Mouse (Mus musculus) right cerebral cortex, postnatal 14 days (tissue): Measurements from ENCODE around the gene BC030870.
A peak's percentile ranks its signal among the peaks of the same experiment; 100 is the strongest.

Experiments used
- DNase-seq: peaks from one replicate; pipeline ENCODE4 v3.0.0; 2022

BC030870 gene

DNA sequence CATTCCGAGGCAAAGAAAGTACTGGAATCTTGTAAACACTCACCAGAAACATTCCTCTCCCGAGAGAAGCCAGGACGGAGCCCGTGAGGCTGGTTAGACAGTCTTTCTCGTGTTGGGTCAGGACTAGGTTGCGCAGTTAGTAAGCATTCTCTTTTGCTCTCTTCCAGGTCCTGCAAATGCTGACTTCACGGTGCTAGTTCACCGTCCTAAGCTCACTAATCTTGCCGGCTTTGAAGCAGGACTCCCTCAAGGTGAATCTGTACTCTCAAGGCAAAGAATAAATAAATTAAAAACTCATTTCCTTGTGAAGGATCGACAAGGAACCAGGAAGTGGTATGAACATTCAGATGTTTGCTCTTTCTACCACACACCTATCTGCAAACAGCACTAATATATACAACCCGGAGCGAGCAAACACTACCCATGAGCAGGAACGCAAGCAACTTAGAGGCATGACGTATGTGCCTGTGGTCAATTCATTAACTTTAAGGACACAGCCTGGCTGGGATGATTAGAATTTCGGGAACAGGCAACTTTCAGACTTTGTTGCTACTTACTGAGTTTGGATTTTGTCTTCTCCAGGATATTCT, at the start of gene BC030870:
TSS of gene BC030870 (minus strand) at position 365 of the 590 bp plus-strand sequence.
- no peak for DNase-seq

DNA sequence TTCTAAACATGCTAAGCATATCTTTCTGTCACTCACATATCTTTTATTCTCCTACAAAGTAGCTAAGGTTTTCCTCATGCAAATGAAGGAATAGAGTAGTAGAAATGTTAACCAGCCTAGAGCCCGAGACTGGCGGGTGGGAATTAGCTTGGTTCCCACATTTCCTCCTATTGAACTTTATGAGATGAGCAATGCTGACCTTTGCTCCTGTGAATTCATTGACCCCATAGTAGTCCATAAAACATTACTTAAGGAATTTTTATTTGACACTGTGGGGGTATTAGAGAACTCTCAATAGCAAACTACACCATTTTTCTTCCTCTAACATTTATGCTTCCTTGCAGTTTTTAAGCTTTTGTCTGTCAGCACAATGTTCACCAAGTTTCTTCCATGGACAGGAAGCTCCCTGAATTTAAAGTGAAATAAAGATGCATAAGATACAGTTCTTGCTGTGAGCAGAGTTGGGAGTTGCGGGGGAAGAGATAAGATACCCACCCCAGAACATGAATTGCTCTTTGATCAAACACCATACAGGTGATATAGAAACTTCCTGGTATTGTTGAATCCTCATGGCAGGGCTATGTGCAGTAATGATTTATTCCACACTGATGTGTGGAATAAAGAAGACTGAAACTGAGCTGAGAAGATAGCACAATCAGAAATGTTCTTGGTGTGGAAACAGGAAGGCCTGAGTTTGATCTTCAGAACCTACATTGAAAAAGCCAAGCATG, 45.5 kb upstream of the BC030870 start:
- no peak for DNase-seq

DNA sequence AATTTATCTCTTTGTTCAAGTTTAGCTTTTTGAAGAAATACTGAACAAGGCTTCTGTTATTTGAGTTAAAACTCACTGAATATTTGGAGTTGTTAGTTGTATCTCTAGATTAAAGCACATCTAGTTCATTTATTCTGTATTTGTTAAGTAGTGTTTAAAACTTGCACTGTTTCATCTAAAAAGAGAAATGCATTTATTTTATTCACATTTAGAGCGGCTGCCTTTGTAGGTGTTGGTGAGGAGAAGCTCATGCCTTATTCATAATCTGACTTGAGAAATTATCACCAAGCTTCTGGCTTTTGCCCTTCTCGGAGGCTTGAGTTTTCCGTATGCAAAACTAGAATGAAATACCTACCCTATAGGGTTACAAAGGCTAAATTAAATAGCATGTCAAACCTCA, 39.8 kb upstream of the BC030870 start:
- DNase-seq, result no peak

DNA sequence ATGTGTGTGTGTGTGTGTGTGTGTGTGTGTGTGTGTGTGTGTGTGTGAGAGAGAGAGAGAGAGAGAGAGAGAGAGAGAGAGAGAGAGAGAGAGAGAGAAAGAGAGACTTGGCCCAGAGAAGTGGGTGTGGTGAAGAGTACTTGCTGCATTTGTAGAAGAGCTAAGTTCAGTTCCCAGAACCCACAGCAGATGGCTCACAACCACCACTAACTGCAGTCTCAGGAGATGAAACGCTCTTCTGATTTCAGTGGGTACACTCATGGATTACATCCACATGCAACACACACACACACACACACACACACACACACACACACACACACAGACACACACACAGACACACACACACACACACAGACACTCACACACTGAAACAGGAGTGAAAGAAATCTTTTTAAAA, 31.3 kb upstream of the BC030870 start:
- peak; percentile 41 for DNase-seq

DNA sequence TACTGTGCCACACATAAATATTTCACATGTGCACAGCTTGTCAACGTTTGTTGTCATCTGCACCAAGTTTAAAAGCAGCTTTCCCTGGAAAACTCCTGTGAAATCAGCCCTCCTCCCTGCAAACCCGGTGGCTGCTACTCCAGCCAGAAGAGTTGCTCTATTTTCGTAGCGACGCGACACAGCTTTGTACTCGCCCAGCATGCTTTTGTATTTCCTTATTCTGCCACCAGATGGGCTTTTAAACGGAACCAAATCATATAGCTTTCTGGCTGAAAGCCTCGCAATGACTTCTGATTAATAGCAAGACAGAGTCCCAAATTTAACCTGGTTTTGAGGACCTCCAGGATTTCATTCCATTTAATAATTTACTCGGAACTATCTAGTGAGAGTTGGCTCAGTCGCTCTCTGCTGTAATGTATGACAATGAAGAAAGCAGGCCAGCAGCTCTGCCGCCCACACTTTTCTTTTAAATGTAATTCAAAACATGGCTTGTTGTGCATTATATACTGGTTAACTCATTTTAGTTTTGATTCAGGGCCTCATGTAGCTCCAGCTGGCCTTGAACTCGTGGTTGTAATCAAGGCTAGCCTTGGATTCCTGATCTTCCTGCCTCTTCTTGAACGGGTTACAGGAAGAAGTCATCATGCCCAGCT, 29.9 kb upstream of the BC030870 start:
- DNase-seq, result no peak

DNA sequence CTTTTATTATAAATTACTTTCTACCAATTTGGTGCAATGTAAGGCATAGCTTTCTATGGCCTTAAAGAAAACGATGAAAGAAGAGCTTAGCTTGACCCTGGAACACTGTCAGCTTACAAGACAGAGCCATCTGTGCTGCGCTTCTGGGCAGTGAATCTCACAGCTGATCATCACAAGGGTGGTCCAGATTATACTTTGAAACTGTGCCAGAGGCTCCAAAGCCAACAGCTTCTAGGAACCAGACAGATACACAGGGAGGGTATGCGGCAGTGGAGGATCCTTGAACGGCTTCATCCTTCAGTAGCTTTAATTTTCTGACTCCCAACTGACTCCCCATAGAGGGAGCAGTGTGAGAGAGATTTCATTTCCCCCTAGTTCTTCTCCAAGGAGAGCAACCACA, 28.5 kb upstream of the BC030870 start:
- DNase-seq, result no peak

DNA sequence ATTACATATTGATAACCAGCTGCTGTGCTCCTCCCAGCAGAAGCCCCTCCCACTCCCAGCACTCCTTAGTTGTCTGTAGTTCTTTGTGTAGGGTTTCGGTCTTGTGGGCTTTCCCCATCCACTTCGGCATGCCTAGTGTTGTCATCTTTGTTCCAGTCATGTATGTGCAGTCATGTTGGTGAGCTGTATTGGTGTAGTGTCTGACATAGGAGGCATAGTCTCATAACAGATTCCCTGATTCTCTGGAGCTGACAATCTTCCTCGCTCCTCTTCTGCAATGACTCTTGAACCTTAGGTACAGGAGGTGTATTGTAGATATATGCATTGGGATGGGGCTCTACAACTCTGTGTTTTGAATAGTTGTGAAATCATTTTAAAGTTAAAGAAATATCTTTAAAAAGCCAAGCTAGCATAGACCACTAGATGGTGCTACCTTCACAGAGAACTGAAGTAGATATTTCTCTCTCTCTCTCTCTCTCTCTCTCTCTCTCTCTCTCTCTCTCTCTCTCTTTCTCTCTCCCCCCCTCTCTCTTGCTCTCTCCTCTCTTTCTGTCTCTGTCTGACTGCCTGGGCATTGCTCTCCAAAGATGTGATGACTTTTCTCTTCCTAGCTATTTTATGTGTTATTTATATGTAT, 9.6 kb upstream of the BC030870 start:
- DNase-seq, result no peak

DNA sequence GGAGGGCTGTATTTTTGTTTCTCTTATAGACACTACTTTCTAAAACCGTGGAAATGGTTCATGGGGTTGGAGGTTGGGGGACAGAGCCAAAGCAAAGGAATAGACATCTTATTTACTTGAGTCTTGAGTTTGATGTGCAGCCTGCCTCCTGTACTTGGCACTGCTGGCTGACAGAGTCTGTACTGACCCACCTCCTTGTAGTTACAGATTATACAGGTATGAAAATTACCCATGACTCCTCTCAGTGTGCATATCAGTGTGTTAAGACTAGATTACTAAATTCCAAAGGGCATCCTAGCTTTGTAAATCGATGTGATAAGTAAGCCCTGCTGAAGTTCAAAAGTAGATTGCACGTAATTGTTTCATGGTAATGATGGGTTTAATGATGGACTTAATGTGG, 2.9 kb downstream of the BC030870 start:
- no peak for DNase-seq

DNA sequence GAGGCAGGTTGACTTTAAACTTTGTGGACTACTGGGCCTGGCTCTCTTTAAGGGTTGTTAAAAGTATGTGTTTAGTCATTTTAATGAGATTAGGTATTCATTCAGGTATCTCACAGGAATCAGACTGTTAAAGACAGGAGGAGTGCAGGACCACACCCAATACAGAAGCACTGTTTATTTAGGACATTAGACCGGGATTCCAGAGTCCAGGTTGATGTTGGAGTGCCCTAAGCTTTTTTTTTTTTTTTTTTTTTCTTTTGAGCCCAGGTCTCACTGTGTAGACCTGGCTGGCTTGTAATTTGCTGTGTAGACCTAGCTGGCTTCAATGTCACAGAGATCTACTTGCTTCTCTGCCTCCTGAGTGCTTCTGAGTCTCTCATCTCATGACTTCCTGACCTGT, 3.3 kb downstream of the BC030870 start:
- no peak for DNase-seq

DNA sequence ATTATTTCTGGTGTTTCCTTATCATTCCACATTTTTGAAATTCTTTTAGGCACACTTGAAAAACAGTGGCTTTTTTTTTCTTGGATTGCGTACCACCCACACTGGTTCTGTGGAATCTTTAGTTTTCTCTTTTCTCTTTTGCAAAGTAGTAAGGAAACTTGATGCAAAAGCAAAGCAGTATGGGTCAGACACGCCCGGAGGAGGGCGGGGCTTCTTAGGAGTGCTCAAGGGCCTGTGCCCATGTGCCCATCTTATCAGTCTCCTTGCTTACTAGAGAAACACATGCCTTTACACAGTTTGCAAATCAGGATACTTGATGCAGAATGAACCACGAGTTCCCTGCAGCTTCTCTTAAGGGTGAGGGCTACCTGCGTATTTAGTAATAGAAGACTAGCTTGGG, 17.3 kb downstream of the BC030870 start:
- no peak for DNase-seq

DNA sequence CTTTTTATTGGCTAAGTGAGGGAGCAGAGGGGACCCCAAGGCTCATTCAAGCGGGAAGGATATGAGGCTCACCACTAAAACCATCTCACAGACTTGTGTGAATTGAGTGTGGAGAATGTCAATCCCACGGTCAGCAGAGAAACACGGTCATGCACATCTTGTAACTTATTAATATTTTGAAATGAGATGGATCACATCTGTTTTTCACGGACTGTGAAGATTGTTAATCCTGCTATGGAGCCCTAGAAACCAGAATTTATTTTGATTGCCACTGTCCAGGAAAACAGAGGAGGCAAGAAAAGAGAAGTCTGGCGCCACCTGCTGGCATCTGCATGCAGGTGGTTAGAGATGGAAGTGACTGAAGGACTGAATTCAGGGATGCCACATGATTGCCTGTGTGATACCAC, 19.1 kb downstream of the BC030870 start:
- peak; percentile 87 for DNase-seq

DNA sequence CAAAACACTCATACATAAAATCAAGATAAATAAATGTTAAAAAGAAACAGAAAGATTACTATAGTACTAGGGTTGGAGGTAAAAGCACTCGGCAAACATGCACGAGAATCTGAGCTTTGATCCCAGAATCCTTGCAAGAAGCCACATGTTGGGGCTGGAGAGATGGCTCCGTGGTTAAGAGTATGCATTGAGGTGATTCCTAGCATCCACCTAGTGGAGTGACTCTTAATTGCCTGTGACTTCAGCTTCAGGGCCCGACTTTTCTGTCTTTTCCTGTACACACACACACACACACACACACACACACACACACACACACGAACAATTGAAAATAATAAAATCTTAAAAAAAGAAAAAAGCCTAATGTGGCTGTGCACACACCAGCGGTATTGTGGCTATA, 20.4 kb downstream of the BC030870 start:
- no peak for DNase-seq

DNA sequence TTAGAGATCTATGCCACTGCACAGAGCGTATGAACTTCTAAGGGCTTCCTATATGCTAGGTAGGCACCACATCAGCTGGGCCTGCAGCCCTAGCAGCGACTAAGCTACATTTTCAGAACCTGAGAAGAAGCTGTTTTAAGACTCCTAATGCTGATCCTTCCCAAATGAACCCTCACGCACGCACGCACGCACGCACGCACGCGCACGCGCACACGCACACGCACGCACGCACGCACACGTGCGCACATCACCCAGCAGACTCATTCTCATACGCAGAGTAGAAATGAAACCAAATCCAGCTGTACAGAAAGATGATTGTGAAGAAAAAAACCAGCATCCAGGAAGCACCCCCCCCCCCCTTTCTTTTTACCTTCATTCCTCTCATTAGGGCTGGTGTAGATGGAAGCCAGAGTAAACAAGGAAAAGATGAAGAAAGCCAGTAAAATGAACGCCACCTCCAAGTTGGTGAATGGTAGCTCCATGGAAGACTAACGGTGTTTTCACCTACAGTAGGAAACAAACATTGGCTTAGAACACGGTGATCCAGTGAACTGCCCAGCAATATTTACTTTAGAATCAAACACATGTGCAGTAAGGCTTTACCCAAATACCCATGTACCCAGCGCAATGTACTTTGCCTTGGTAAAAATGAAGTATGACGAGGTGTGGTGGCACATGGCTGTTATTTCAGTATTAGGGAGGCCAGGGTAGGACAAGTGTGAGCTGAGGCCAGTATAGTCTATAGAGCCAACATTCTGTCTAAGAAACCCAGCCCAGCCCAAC, 21.2 kb downstream of the BC030870 start:
- DNase-seq, result no peak

DNA sequence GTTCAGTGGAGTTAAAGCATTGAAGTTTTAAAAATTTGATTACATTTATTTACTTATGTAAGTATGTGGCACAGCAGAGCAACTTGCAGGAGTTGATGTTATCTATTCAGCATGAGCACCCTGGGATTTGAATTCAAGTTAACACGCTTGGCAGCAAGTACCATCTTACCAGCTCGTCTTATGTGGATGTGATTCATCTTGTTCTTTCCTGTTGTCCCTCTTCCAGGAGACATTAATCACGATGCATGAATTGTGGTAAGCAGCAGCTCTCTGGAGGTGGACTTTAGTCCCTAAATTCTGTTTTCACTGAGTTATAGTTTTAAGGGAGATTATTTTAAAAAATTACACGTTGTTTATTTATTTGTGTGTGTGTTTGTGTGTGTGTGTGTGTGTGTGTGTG, 25.3 kb downstream of the BC030870 start:
- DNase-seq, result no peak

DNA sequence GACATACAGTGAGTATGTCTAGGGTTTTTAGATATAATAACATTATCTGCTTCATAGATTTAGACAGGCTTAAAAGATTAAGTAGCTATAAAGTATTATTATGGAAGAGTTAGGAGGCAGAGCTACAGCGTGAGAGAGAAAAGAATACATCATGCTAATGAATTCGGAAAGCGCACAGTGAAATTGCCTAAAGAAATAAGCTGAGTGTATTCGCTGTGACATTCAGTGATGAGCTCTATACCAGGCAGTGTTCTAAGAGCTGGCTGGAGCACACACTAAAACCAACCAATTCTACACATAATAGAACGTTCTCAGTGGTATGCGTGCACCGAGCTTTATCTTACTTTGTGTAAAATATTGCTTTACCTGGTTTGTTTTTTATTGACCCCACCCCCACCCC, 25.7 kb downstream of the BC030870 start:
- no peak for DNase-seq

DNA sequence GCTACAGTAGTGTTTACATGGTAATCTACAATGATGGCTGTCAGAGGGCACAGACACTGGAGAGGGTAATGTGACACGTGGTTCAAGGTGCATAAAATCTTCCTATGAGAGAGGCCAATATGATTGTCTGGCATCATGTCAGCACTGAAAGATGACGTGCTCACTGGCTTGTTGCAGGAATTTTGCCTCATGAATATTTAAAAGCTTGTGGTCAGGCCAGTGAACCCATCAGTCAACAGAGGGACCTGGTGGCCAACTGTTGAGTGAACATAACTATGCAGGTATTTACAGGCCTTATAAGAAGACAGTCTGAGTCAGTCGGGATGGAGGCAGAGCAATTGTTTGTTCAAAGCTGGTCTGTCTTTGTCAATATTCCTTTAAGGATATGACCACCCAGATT, 29.6 kb downstream of the BC030870 start:
- DNase-seq, result no peak

DNA sequence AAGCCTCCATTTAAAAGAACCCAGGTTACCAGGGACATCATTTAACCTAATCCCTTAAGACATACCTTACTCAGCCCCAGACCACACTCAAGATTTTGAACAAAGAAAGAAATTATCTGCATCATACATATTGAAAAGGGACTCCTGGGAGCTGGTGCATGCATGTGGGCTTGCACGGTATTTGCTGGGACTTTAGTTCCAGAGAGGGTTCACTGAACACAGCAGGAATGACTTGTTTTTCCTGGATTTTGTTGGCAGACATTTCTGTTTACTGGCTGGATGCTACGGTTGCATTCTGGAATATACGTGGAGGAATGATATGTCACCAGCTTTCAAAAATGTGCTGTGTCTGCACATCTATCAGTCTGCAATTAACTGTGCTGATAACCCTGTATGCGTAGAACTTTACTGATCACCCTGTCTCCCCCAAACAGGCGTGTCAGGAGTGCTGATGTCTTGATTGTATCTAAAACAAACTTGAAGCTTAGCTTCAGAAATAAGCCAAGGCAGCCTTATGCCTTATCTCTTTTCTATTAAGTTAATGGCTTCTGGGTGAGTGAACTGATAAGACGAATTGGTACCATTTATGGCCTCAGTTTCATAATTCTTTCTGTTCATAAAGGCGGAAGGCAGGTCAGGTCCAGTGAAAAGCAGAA, 31.5 kb downstream of the BC030870 start:
- DNase-seq, result no peak

DNA sequence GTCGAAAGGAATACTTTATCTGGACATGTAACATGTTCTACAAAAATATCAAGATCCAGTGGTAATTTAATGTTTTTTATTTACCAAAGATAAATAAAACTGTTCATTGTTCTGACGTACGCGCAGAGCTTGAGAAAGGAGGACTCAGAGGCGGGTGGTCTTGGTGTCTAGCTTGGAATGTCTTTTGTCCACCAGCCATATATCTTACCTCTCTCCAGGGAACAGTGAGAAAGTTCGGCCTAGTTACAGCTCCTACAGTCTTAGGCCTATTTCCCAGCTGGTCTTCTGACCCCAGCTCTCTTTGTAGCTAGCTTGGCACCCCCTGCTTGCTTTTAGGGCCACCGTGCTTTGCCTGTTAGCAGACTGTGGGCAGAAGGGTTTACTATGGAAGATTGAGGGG, 39.6 kb downstream of the BC030870 start:
- DNase-seq, result no peak

DNA sequence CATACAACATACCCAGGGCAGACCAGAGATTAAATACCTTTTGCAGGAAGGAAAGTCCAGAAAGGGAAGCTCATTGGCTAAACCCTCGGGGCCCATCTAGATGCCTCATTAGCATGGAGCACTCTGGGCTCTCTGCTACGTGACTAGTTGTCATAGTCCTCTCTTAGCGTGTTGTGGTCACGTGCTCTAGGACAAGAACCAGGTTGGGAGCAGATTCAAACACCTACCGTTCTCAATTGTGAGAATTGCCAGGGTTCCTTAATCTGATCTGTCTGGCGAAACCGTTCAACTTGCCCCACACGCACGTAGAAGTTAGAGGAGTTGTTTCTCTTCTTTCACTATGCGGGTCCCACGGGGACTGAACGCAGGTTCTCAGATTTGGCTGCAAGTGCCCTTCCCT, 41.2 kb downstream of the BC030870 start:
- DNase-seq, result no peak

DNA sequence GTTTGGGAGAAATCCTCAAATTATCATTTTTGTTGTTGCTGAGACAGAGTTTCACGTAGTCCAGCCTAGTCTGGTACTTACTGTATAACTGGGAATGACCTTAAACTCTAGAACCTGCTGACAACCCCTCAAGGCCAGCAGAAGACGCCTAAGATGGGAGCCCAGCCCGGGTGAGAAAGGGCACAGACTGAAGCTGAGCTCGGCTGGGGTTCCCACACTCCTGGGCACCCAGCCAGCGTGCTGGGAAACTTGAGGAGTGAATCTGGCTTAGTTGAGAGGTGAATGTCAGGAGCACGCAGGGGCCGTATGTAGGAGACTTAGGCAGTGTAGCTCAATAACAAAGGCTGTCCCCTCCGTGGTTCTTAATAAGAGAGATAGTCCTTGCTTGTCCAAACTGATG, 41.7 kb downstream of the BC030870 start:
- DNase-seq, result no peak

DNA sequence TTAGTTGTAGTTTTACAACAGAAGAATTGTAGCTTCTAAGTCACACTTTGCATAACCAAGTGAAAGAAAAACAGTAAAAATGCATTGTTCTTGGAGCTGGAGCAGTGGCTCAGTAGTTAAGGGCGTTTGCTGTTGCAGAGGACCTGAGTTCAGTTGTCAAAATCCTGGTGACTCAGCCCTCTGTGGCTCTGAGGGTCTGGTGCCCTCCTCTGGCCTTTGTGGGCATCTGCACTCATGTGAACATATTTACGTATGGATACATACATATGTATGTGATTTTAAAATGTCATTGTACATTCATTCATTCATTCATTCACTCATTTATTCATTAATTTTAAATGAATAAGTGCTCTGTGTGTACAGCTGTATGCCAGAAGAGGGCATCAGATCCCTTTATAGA, 43.7 kb downstream of the BC030870 start:
- no peak for DNase-seq

DNA sequence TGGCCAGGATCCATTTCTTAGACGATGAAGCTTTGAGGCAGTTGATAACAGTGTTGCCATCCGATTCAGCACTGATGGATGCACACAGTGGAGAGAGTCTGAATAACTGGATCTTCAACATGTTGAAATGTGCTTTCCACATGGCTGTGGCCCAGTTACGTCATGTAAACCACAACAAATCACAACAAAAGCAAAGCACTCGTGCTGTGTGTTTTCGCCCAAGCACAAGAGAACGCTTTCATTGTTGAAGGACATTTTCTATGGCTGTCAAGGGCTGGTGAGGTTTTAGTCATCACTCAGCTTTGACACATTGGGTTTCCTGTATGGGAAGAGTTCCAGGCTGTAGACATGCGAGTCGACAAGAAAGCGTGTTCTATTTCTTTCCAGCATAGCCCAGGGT, 48.6 kb downstream of the BC030870 start:
- DNase-seq, result no peak

DNA sequence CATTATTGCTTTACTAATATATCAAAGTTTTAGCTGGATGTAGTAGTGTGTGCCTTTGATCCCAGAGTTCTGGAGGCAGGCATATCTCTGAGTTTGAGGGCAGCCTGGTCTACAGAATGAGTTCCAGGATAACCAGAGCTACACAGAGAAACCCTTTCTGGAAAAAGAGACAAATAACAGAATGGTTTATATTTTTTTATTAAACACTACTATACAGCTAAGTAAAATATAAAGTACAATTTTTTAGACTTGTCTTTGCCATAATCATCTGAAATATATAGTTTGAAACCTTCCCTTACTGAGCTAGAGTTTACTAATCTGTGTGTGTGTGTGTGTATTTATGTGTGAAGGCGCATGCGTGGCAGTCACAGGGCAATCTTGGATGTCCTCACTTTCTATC, 54.6 kb downstream of the BC030870 start, which contains the start of gene Gm10663:
TSS of gene Gm10663 (plus strand) at position 301 of the 400 bp plus-strand sequence.
- DNase-seq, result no peak
